Mouse (Mus musculus) spleen, adult 2 months (tissue): ENCODE results near the gene Inhbb.

Experiments
- CTCF ChIP-seq: fragments of 200-500 bp; IDR thresholded peaks from 2 replicates; pipeline ENCODE4 v1.5.1; 2011; ENCODE audit warnings: mild to moderate bottlenecking, inconsistent platforms; ENCODE audit not compliant: insufficient read depth, insufficient read length, insufficient replicate concordance; ENCODE audit errors: extremely low read depth
- POLR2A ChIP-seq: fragments of 200-500 bp; IDR thresholded peaks from 2 replicates; pipeline ENCODE4 v1.6.1; 2011; ENCODE audit warnings: low read depth, low read length, inconsistent platforms

- TF ChIP-seq CTCF (no peak), POLR2A (no peak)
These were observed 968 bp downstream of the Inhbb start for GRCm38 (mm10) chr1:119420984-119421575.
